Mouse (Mus musculus): Measurements from ENCODE around the gene Ppp2r5a. TPM values are rescaled to one million over a fixed set of nuclear protein-coding genes. Genes with fewer than 3 reads are reported as not detected.

Gene Ppp2r5a
- polyA plus RNA-seq, 1 experiment from 2014 or later = 12.6 TPM

GRCm38 (mm10) chr1:191375644-191375998 lies 27.5 kb downstream of the Ppp2r5a start:
- Histone ChIP-seq H3K4me2 (replicated peaks) (no peak overlapping the region), H3K36me3 (replicated peaks; ENCODE audit: control insufficient read depth, insufficient read depth) (no peaks in the 10 kb centered on the region), H3K4me3 (replicated peaks; ENCODE audit: low read length) (no peak overlapping the region), H3K9ac (no peak overlapping the region), H3K9me3 (ENCODE audit: control insufficient read depth, low read length) (no peaks in the 10 kb centered on the region), H3K4me1 (replicated peaks; ENCODE audit: control insufficient read depth, insufficient read depth, low read length) (no peaks in the 10 kb centered on the region), H3K27ac (no peak overlapping the region), H3K27me3 (ENCODE audit: control insufficient read depth, insufficient read depth, low read length) (no peaks in the 10 kb centered on the region)
- ATAC-seq (ENCODE audit: low FRiP score) = no peak
- 94% methylated on average over 5 of the region's 5 CpGs for WGBS
- no peak for DNase-seq (ENCODE audit: low spot score)

- Histone ChIP-seq H3K4me2 (replicated peaks) (no peak overlapping the region), H3K36me3 (replicated peaks; ENCODE audit: control insufficient read depth, insufficient read depth) (no peaks in the 10 kb centered on the region), H3K4me1 (replicated peaks; ENCODE audit: control insufficient read depth, insufficient read depth, low read length) (no peaks in the 10 kb centered on the region), H3K27ac (no peak overlapping the region), H3K4me3 (replicated peaks; ENCODE audit: low read length) (no peak overlapping the region), H3K27me3 (ENCODE audit: control insufficient read depth, insufficient read depth, low read length) (no peaks in the 10 kb centered on the region), H3K9me3 (ENCODE audit: control insufficient read depth, low read length) (no peaks in the 10 kb centered on the region), H3K9ac (no peak overlapping the region)
- DNase-seq (ENCODE audit: low spot score) (no peak), ATAC-seq (ENCODE audit: low FRiP score) (no peak)
- 94% methylated on average over 10 of the region's 10 CpGs for WGBS
Observed at GRCm38 (mm10) chr1:191374993-191375643, 28.0 kb downstream of the Ppp2r5a start.

GRCm38 (mm10) chr1:191369140-191369539 lies 33.9 kb downstream of the Ppp2r5a start:
- Histone ChIP-seq H3K4me2 (replicated peaks) (no peak overlapping the region), H3K4me3 (replicated peaks; ENCODE audit: low read length) (no peak overlapping the region), H3K27ac (no peak overlapping the region), H3K9ac (no peak overlapping the region), H3K27me3 (ENCODE audit: control insufficient read depth, insufficient read depth, low read length) (no peaks in the 10 kb centered on the region), H3K4me1 (replicated peaks; ENCODE audit: control insufficient read depth, insufficient read depth, low read length) (no peaks in the 10 kb centered on the region), H3K36me3 (replicated peaks; ENCODE audit: control insufficient read depth, insufficient read depth) (no peaks in the 10 kb centered on the region), H3K9me3 (ENCODE audit: control insufficient read depth, low read length) (no peaks in the 10 kb centered on the region)
- DNase-seq (ENCODE audit: low spot score) (no peak), ATAC-seq (ENCODE audit: low FRiP score) (no peak)

GRCm38 (mm10) chr1:191368193-191368592 lies 34.9 kb downstream of the Ppp2r5a start:
- H3K36me3 ChIP-seq (replicated peaks; ENCODE audit: control insufficient read depth, insufficient read depth) = no peaks in the 10 kb centered on the region
- no peaks in the 10 kb centered on the region for H3K9me3 ChIP-seq (ENCODE audit: control insufficient read depth, low read length)
- no peak for ATAC-seq (ENCODE audit: low FRiP score)
- H3K27me3 ChIP-seq (ENCODE audit: control insufficient read depth, insufficient read depth, low read length) = no peaks in the 10 kb centered on the region
- no peak overlapping the region for H3K4me3 ChIP-seq (replicated peaks; ENCODE audit: low read length)
- DNase-seq (ENCODE audit: low spot score) = no peak
- no peak overlapping the region for H3K27ac ChIP-seq
- H3K4me2 ChIP-seq (replicated peaks) = no peak overlapping the region
- no peaks in the 10 kb centered on the region for H3K4me1 ChIP-seq (replicated peaks; ENCODE audit: control insufficient read depth, insufficient read depth, low read length)
- 91% methylated on average over 4 of the region's 4 CpGs for WGBS
- no peak overlapping the region for H3K9ac ChIP-seq

GRCm38 (mm10) chr1:191364477-191364876 lies 38.6 kb downstream of the Ppp2r5a start:
- no peaks in the 10 kb centered on the region for H3K27me3 ChIP-seq (ENCODE audit: control insufficient read depth, insufficient read depth, low read length)
- H3K9ac ChIP-seq = no peak overlapping the region
- H3K4me1 ChIP-seq (replicated peaks; ENCODE audit: control insufficient read depth, insufficient read depth, low read length) = no peaks in the 10 kb centered on the region
- H3K4me3 ChIP-seq (replicated peaks; ENCODE audit: low read length) = no peak overlapping the region
- no peaks in the 10 kb centered on the region for H3K9me3 ChIP-seq (ENCODE audit: control insufficient read depth, low read length)
- 69% methylated on average over 4 of the region's 4 CpGs for WGBS
- DNase-seq (ENCODE audit: low spot score) = no peak
- H3K36me3 ChIP-seq (replicated peaks; ENCODE audit: control insufficient read depth, insufficient read depth) = peaks cover 4% of the 10 kb centered on the region
- H3K27ac ChIP-seq = no peak overlapping the region
- no peak overlapping the region for H3K4me2 ChIP-seq (replicated peaks)
- ATAC-seq (ENCODE audit: low FRiP score) = no peak

- no peak for ATAC-seq (ENCODE audit: low FRiP score)
- Histone ChIP-seq H3K9ac (no peak overlapping the region), H3K36me3 (replicated peaks; ENCODE audit: control insufficient read depth, insufficient read depth) (peaks cover 18% of the 10 kb centered on the region), H3K4me3 (replicated peaks; ENCODE audit: low read length) (no peak overlapping the region), H3K27me3 (ENCODE audit: control insufficient read depth, insufficient read depth, low read length) (no peaks in the 10 kb centered on the region), H3K9me3 (ENCODE audit: control insufficient read depth, low read length) (no peaks in the 10 kb centered on the region), H3K27ac (no peak overlapping the region), H3K4me2 (replicated peaks) (no peak overlapping the region), H3K4me1 (replicated peaks; ENCODE audit: control insufficient read depth, insufficient read depth, low read length) (no peaks in the 10 kb centered on the region)
- DNase-seq (ENCODE audit: low spot score) = no peak
- 96% methylated on average over 6 of the region's 6 CpGs for WGBS
Observed at GRCm38 (mm10) chr1:191362412-191362811, 40.7 kb downstream of the Ppp2r5a start.

GRCm38 (mm10) chr1:191359478-191359877 lies 43.6 kb downstream of the Ppp2r5a start:
- WGBS = 90% methylated on average over 7 of the region's 7 CpGs
- Histone ChIP-seq H3K4me3 (replicated peaks; ENCODE audit: low read length) (no peak overlapping the region), H3K36me3 (replicated peaks; ENCODE audit: control insufficient read depth, insufficient read depth) (peaks cover 47% of the 10 kb centered on the region), H3K4me1 (replicated peaks; ENCODE audit: control insufficient read depth, insufficient read depth, low read length) (no peaks in the 10 kb centered on the region), H3K4me2 (replicated peaks) (no peak overlapping the region), H3K27ac (no peak overlapping the region), H3K9me3 (ENCODE audit: control insufficient read depth, low read length) (no peaks in the 10 kb centered on the region), H3K27me3 (ENCODE audit: control insufficient read depth, insufficient read depth, low read length) (no peaks in the 10 kb centered on the region), H3K9ac (no peak overlapping the region)
- DNase-seq (ENCODE audit: low spot score) (no peak), ATAC-seq (ENCODE audit: low FRiP score) (no peak)

- DNase-seq (ENCODE audit: low spot score) (no peak), ATAC-seq (ENCODE audit: low FRiP score) (no peak)
- H3K9me3 ChIP-seq (ENCODE audit: control insufficient read depth, low read length) = no peaks in the 10 kb centered on the region
- no peak overlapping the region for H3K27ac ChIP-seq
- no peaks in the 10 kb centered on the region for H3K4me1 ChIP-seq (replicated peaks; ENCODE audit: control insufficient read depth, insufficient read depth, low read length)
- H3K4me2 ChIP-seq (replicated peaks) = no peak overlapping the region
- H3K27me3 ChIP-seq (ENCODE audit: control insufficient read depth, insufficient read depth, low read length) = no peaks in the 10 kb centered on the region
- H3K36me3 ChIP-seq (replicated peaks; ENCODE audit: control insufficient read depth, insufficient read depth) = peaks cover 69% of the 10 kb centered on the region
- H3K9ac ChIP-seq = no peak overlapping the region
- H3K4me3 ChIP-seq (replicated peaks; ENCODE audit: low read length) = no peak overlapping the region
- 86% methylated on average over 1 of the region's 1 CpGs for WGBS
Observed at GRCm38 (mm10) chr1:191356936-191357335, 46.1 kb downstream of the Ppp2r5a start.

- Histone ChIP-seq H3K27ac (no peak overlapping the region), H3K36me3 (replicated peaks; ENCODE audit: control insufficient read depth, insufficient read depth) (peaks cover 93% of the 10 kb centered on the region), H3K4me2 (replicated peaks) (no peak overlapping the region), H3K4me3 (replicated peaks; ENCODE audit: low read length) (no peak overlapping the region), H3K9me3 (ENCODE audit: control insufficient read depth, low read length) (no peaks in the 10 kb centered on the region), H3K4me1 (replicated peaks; ENCODE audit: control insufficient read depth, insufficient read depth, low read length) (no peaks in the 10 kb centered on the region), H3K27me3 (ENCODE audit: control insufficient read depth, insufficient read depth, low read length) (no peaks in the 10 kb centered on the region), H3K9ac (no peak overlapping the region)
- WGBS = 51% methylated on average over 4 of the region's 4 CpGs
- ATAC-seq (ENCODE audit: low FRiP score) (no peak), DNase-seq (ENCODE audit: low spot score) (no peak)
Observed at GRCm38 (mm10) chr1:191353836-191354235, 49.2 kb downstream of the Ppp2r5a start.

All from hindbrain, embryonic 14.5 days (tissue).